Mouse (Mus musculus) neutrophil, adult 5-6 weeks (primary cell): ENCODE data around the gene Hs6st3. TPM values are rescaled to one million over a fixed set of nuclear protein-coding genes. Genes with fewer than 3 reads are reported as not detected.

ENCODE experiments used
- ATAC-seq: fragments of 151-379, 151-347 bp; 2 replicates; pipeline ENCODE4 v1.8.0; 2017; ENCODE audit warnings: mild to moderate bottlenecking, moderate TSS enrichment; ENCODE audit not compliant: insufficient number of reproducible peaks, poor library complexity, low FRiP score, severe bottlenecking; ENCODE audit errors: extremely low read depth
- total RNA-seq: library from RNA; stranded (forward); fragments of 200-1000 nt; gene quantifications from 2 replicates; pipeline ENCODE4 v1.2.3, GENCODE M21; 2017

The Hs6st3 gene
- total RNA-seq, 1 experiment from 2014 or later: not detected

DNA sequence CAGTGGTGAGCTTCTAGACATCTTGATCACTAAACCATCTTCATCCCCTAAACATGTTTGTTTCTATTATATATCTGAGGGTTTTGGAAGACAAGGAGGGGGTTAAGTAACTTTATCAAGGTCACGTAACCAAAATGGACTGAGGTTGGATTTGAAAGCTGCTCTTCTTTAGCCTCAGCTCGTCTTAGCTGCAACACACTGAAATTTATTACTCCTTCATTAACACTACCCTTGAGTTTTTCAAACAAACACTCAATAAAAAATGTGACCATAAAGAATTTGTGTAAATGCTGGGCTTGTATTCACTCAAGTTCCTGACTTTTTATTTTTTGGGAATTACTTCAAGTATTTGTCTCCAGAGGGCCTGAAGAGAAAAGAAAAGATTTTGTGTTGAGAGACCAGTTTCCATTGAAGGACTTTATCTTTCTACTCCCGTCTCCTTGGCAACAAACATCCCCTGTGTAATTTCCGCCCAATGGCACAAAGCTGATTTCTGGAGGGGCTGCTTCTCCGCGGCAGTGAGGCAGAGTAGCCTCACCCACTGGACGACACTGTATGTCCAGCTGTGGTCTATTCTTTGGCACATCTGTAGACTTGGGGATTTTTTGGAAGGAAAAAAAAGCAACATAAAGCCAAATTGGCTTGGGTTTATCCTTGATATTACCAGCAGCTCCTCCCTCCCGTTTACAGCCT, 696.0 kb downstream of the Hs6st3 start:
- ATAC-seq: no peak

DNA sequence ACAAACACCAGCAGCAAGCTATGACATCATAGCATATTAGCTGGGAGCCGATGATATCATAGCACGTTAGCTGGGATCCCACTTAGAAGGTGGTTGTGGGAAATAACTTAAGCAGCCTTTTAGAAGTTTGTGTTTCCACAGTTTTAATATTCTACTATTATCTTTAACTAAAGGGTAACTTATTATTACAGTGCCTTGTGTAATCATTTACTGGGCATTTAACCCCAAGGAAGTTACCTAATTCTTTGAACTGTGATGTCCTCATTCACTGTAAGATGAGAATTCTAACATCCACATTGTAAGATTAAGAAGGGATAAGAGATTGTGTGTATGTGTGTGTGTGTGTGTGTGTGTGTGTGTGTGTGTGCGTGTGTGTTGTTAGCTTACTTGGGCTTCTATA, 697.9 kb downstream of the Hs6st3 start:
- ATAC-seq: no peak

DNA sequence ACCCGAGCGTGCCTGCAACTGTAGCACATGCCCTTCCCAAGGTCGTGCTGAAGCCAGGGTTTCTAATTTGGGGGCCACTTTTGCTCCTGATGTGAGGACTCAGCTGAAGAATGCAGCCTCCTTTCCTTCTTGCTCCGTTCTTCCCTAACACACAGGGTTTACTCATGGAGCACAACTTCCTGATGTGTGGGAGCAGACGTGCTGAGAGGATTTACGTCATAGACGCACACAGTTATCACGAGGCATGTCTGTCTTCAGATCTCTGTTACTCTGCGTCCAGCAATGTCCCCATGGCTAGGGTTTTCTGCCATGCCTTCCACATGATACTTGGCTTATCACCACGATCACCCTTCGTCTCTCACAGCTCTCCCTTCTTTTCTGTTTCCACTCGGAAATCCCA, 709.4 kb downstream of the Hs6st3 start:
- no peak for ATAC-seq

DNA sequence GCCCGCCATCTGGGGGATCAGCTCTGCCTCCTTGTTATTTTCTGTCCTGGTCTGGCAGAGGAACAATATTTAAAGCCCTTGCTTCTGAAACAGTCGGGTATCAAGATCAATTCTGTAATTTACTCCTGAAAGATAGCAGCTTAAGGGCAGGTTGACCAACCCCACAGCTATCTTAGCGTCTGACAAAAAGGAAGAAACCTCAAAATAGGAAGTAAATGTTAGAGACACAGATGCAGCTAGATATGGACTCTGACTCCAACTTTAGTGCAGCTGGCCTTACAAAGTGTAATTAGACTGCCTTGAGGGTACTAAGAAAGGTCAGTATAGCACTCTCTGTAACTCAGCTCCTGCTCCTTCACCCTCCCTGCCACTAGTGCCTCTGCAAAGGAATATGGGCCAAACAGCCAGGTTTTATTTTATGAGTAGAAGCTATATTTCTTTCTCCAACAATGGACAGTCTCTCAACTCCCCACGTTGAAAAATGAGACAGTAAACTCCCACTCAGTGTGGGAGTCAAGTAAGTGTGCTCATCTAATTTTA, 710.7 kb downstream of the Hs6st3 start:
- no peak for ATAC-seq

DNA sequence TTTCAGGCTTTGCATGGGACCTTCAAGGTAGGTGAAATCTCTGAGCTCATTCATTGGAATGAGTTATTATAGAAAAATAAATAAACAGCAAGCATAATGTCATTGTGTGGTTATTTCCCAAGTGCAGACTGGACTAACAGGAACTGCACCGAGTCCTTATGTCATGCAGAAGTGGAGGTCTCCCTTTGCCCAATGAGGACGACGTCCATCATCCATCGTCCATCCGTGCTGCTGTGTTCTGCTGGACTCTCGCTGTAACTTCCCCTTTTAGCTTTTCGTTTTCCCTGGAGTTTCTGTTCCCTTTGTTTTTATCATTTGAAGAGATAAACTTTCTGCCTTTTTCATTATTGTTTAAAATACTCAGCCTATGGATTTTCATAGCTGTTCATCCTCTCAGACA, 711.2 kb downstream of the Hs6st3 start:
- no peak for ATAC-seq

DNA sequence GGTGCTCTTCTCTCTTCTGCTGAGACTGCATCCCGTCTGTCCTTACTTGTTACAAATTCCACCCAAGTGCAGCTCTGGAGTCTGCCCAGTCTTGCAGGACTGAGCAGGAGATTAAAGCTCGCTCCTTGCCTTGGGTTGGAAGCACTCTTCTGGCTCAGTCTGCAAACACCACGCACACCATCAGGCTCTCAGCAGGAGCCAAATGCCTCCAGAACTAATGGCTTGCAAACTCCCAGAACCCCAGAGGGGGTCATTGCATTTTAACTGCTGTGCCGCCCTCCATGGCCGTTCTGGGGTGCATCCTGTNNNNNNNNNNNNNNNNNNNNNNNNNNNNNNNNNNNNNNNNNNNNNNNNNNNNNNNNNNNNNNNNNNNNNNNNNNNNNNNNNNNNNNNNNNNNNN, 714.0 kb downstream of the Hs6st3 start:
- ATAC-seq: no peak

DNA sequence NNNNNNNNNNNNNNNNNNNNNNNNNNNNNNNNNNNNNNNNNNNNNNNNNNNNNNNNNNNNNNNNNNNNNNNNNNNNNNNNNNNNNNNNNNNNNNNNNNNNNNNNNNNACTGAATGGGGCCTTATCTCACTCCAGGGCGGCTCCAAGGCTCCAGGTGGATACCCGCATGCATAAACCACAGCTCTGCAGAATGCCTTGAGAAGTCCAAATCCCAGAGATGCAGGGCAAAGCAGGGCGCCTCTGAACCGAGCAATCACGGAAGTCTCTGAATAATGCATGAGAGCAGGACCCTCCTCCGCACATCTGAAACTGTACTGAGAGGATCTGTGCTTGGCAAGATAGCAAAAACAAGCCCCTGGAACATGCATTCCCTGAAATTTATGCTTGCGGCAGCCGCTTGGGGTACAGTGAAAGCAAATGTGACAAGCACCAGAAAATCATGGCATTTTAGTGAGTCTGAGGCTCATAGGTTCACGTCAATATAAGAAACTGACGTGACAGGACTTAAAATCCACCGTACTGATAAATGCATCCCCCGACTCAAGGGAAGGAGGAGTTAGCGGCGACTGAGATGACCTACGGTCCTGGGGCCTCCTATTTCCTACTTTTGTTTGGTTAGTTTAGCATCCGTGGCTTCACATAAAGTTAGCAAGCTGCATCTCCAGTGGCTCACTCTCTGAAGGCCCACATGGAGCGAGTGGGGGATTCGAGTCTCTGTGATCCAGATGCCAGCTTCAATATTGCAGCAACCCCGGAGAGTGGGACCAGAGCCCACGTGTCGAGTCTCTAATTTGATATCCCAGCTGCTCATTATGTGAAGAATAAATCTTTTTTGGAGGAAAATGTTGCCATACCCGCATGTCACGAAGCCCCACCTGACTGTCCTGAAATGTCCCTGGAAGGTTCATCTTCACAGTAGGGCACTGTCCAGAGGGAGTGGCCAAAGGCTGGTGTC, 719.5 kb downstream of the Hs6st3 start:
- no peak for ATAC-seq

DNA sequence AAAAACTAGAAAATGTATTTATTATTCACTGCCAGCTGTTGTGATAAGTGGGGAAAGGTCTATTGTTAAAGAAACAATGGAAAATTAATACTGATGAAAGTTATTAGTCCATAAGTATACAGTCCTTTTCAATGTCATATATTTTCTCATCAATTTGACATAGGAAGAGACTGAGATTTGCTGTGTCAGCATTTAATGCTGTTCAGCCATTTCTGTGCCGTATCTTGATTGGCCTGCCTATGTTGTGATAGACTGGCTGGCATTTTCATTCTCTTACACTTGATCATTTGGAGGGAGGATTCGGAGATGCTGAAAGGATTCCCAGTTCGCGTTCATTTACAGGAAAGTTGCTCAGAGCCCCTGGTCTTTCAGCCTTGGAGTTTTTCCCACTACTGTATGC, 735.5 kb downstream of the Hs6st3 start:
- no peak for ATAC-seq

DNA sequence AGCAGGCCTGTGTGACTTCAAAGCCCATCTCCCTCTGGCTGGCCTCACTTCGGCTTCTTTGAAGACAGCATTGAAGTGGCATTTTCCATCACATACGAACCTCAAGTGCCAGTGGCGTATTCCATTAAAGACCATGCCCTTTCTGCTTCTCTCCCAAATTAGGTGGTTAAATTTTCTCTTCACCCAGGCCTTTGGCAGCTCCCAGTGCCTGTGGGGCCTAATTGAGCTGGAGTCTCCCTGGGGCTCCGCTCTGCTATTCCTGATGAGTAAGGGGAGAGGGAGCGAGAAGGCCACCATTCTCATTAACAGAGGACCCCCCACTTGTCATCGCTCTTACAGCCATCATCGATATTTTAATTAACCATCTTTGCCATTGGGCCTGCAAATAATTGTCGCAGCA, 754.8 kb downstream of the Hs6st3 start:
- no peak for ATAC-seq

DNA sequence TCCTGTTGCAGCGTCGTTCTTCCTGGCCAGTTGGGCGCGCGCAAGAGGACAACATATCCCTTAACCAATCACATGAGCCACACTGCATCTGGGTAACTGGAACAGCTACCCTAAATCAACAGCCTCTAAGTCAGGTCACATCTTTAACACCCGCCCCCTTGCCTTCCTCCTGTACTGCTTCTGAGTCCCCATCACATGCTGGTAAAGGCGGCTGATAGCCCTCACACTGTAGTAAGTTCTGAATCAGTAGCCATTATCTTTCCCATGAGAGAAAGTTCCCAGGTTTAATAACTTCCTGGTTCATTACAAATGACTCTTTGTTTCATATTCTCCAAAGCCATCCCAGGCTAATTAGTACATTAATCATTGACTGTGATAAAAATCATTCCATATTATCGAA, 757.0 kb downstream of the Hs6st3 start:
- ATAC-seq: no peak

DNA sequence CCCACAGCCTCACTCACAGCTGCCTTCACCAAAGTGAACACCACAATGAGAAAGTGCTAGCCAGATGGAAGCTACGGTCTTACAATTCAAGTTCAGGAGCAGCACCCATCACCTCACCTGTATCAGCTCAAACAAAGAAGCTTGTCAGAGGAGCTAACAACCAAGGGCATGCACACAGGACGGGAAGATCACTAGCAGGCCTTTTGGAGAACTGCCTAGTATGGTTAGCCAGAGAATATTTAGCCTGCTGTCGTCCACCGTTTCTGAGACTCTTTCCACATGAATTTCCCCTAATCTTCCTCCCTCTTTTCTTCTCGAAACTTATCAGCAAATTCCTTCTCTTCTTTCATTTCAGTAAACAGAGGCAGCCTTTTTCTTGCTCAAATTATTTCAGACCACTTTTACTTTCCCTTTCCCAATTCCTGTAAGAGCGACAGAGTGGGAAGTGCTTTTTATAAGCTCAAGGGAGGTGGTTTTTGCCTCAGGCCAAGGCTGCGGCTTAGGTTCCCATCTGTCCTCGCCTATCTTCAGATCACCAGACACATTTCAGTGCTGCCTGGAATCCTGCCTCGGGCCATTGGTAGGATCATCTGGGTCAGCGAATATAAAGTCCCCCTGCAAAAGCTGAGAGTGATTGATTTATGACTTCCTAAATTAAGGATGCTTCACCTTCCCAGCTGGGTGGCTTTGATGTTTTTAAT, 757.8 kb downstream of the Hs6st3 start:
- ATAC-seq: no peak

DNA sequence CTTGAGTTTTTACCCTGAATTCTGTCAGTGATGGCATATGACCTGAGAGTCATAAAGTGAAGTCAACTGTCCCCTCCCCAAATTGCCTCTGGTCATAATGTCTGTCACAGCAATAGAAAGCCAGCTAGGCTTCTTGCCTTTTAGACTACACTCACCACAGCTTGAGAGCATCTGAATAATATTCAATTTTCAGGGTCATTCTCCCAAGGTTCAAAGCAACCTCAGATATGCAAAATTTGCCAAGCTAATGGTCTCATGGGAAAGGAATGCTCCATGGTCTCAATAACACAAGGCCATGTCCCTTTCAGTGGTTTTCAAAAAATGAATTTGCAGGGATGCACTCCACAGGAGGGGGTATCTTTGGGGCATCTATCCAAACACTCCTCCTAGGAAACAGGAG, 764.3 kb downstream of the Hs6st3 start:
- no peak for ATAC-seq

DNA sequence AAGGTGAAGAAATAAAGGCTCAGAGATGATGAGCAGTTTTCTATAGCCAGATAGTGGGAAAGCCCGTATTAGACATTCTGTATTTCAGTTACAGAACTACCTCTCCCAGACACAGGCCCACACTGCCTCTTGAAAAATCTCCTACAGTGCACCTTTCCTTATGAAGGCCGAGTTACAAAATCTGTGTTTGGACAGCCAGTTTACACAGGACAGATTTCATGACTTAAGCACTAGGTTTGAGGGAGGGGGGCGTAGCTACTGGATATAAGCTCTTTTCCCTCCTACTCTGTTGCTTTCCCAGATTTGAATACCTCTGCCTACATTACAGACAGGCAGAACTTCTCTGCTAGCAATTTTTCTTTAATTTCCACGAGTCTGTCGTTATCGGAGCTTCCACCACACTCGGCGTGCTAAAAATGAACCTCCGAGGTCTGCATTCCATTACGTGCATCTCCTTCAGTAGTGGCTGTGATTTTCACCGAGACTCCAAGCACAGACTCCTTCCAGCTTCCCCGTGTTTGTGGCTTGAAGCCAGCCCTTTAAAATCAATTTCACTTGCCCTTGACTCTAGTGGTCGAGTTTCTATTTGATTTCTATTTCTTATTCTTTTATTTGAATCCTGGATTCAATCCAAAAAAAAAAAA, 770.0 kb downstream of the Hs6st3 start:
- no peak for ATAC-seq

DNA sequence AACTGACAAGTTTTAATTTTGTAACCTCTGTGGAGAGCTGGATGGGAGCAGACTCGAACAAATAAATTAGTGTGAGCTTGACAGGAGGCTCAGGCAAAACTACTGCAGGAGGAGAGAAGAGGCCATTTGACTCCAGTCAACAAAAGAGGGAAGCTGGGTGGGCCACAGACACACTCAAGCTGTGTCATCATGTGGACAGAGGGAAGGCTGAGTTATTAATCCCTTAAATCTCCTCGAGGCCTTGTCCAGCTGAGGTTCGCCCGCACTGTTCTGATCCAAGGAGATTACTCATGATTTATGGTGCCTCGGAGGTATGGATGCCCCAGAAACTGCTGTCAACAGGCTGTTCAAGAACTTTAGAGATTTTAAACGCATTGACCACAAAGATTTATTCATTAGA, 776.4 kb downstream of the Hs6st3 start:
- no peak for ATAC-seq

DNA sequence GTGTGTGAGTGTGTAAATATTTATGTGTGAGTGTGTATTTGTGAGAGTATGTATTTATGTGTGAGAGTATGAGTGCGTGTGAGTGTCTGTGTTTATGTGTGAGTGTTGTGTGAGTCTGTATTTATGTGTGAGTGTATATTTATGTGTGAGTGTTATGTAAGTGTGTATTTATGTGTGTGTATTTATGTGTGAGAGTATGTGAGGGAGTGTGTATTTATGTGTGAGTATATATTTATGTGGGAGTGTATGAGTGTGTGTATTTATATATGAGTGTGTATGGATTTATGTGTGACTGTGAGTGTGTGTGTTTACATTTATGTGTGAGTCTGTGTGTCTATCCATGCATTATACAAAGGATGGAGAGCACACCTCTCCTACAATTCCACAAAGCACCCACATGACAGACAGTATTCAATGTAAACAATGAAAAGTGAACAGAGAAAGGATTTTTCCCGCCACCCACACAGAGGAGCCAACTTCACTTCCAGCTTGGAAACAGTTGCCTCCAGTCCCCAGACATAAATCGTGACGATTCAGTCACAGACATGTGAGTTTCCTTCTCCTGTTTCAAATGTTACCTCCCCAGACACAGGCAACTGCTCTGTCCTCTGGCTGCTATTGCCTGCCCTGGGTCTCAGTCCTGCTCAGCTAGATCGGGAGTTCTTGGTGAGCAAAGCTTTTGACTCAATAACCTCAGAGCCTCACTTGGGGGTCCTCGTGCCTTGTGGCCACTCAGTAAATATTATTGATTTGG, 780.3 kb downstream of the Hs6st3 start:
- no peak for ATAC-seq

DNA sequence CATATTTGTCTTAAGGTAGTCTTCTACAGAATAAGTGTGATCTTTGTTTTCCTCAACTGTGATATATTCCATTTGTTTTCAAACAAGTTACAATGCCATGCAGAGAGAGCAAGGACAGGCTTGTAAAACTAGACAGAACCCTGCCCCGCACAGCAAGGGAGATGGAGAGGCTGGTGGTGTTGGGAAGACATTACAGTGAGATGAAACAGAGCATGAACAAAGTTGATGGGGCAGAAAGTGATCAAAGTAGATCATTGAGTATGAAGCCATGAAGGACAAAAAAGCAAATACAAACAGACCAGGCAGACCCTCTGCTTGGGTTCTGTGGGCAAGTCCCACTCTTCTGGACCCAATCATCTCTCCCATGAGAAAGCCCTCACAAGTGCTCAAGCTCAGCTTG, 781.0 kb downstream of the Hs6st3 start:
- ATAC-seq: no peak
